Mouse (Mus musculus): ENCODE data around the gene Nacad.

DNA sequence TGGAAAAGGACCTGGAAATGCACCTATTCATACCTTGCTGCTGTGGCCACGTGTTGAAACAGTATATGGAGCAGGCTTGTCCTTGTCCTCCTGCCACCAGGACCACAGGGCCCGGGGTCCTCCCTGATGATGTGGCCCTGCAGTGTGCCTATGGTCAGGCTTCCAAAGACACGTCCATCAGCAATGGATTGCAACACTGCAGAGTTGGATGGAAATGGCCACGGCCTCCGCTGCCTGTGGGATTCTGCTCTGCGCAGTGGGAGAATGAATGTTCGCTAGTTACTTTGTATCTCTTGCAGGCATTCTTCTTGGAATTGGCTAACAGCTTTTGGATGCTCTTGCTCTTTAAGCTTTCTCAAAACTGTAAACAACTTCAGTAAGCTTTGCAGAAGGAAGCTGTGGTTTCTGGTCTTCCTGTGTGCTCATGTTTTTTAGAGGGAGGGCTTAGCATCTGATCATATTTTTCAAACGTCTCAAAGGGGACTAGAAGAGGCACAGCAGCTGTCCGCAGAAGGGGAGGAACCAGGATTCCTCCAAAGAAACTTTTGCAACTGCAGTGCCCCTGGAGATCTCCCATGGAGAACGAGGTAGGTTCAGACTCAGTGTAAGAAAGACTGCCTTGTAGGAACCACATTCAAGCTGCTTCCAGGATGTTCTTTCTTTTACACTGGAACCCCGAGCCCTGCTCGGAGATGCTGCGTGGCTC, 45.0 kb downstream of the Nacad start:
- no peak for TF ChIP-seq CTCF (IDR thresholded peaks at IDR 0.05; ENCODE audit: control insufficient read depth, insufficient read depth, insufficient read length)
- no peak for TF ChIP-seq USF1 (IDR thresholded peaks at IDR 0.05; ENCODE audit: low read depth)
- no peak for TF ChIP-seq MYOG (IDR thresholded peaks at IDR 0.05; ENCODE audit: control insufficient read depth, extremely low read depth, insufficient read length)
